Mouse (Mus musculus): ENCODE measurements around the gene H2-DMb1.
A peak's percentile ranks its signal among the peaks of the same experiment; 100 is the strongest.
"Not testable (repeated sequence)": the region's sequence is repeated elsewhere in the genome, so short reads cannot be mapped to it uniquely, and the experiment has no call there.

H2-DMb1 gene

GRCm38 (mm10) chr17:34143033-34143432 is 9.8 kb upstream of the H2-DMb1 start, which contains the start of gene H2-DMb2:
H2-DMb2 (plus strand) TSS chr17:34143307.
- DNase-seq (ENCODE audit: low spot score in 2 of 2) = no peak

DNA sequence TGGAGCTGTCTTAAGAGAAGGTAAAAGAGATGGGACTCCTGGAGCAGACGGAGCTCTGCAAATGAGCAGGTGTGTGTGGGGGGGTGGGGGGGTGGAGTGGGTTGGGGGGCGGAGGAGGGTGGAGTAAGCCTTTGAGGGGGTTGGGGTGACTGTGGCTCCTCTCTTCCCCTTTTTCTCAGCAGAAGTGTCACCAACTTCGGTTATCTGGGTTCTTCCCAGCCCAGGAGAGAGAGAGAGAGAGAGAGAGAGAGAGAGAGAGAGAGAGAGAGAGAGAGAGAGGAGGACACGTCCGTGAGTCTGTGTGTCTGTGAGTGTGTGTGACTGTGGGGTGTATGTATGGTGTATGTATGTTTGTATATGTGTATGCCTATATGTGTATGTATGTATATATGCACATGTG is 9.4 kb upstream of the H2-DMb1 start:
- no peak for DNase-seq (ENCODE audit: low spot score in 2 of 2)

DNA sequence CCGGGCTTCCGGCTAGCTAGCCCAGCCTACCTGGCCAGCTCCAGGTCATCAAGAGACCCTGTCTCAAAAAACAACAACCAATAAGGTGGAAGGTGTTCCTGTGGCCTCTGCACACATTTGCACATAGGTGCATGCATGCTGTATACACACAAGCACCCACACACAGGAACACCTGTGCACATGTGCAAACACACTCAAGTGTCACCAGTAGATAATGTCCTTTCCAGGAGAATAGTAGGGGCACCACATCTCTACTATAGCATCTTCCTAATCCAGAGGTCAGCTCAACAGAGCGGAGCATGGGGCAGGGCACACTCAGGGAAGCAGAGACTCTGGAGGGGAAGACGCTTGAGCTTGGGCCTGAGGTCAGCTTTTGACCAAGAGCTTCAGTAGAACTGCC is 8.7 kb upstream of the H2-DMb1 start:
- DNase-seq (ENCODE audit: low spot score in 2 of 2) = not testable (repeated sequence)

DNA sequence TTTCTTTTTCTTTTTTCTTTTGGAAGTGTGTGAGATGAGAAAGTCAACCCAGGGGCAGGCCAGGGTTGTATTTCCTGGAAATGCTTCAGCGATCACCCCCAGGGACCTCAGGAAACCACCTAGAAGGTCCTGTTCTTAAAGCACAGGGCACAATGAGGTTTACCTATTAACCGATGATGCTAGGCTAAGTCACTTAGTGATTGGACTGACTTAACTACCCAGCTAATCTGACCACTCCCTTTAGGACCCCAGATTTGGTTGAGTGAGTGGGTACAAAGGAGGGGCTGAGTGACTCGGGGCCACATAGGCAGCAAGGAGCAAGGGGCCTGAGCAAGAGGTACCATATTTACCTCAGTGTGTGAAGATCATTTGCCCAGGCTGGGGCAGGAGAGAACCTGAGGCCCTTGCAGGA is 7.9 kb upstream of the H2-DMb1 start:
- DNase-seq (ENCODE audit: low spot score in 2 of 2) = no peak

DNA sequence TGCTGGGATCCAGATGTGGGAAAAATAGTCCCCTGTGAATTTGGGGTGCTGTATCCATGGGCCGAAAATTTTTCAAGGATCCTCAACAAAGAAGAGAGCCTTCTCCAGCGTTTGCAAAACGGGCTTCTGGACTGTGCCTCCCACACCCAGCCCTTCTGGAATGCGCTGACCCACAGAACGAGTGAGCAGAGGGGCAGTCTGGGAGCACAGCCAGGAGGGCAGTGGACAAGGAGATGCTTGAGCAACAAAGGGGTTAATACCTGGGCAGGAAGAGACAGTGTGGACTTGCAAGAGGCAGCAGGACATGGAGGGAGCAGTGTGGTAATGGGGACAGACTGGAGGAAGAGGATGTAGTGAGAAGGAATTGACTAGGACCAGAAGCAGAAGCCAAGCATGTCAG is 2.7 kb downstream of the H2-DMb1 start:
- no peak for DNase-seq (ENCODE audit: low spot score in 2 of 2)

DNA sequence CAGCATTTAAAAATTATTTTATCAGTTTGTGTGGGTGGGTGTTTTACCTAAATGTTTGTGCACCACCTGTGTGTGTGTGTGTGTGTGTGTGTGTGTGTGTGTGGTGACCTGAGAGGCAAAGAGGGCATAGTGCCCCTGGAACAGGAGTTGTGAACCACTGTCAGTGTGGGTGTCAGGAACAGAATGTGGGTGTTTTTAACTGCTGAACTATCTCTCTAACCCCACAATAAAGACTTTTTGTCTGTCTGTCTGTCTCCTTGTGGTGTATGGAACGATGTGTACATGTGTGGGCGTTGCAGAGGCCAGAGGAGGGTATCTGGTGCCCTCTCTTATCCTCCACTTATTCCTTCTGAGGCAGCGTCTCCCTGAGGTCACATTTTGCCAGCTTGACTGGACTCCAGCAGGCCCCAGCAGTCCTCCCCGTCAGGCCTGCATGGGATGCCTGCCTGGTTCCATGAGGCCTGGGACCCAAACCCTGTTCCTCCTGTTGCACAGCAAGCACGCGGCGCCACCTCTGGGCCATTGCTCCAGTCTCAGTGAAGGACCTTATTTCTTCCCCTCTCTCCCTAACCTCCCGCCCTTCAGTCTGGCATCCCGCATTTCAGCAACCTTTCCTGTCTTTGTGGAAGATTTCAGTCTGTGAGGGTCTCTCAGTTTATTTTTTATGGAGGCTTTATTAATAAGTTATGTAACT is 11.5 kb downstream of the H2-DMb1 start:
- peak in 1 of 2 experiments; percentile 12 for DNase-seq (ENCODE audit: low spot score in 2 of 2)

DNA sequence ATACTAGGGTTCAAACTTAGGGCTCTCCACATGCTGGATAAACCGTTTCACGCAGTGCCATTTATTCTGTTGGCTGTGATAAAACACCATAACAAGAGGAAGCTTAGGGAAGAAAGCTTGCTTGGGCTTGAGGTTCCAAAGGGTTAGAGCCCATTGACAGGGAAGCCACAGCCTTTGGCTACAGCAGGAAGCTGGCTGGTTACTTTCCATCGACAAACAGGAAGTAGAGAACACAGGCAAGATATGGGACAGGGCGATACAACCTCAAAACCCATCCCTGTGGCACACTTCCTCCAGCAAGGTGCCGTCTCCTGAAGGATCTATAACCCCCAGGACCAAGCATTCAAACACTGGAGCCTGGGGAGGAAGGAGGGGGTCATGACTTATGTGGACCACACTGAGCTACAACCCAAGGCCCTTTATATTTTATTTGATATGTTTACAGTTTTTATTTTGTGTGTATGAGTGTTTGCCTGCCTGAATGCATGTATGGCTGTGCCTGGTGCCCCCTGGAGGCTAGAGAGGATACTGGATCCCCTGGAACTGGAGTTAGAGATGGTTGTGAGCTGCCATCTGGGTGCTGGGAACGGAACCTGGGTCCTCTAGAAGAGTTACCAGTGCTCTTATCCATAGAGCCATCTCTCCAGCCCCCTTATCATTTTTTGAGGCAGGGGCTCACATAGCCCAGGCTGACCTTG is 12.3 kb downstream of the H2-DMb1 start:
- no peak for DNase-seq (ENCODE audit: low spot score in 2 of 2)

DNA sequence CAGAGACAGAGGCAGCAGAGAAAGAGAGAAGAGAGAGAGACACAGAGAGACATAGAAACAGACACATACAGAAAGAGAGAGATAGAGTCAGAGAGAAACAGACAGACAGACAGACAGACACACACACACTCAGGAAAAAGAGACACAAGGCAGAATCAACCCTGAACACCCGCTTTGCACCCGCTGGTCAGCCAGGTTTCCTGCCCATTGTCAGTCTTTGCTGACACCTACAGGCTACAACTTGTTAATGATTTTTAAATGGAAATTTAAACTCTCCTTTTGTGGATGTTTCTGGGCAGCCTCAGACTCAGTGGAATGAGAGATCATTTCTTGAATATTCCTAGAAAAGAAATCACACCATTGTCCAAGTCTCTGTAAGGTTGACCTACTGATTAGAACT is 16.4 kb downstream of the H2-DMb1 start:
- peak in 1 of 2 experiments; percentile 28 for DNase-seq (ENCODE audit: low spot score in 2 of 2)

GRCm38 (mm10) chr17:34170487-34170876 is 17.6 kb downstream of the H2-DMb1 start:
- no peak for DNase-seq (ENCODE audit: low spot score in 2 of 2)

DNA sequence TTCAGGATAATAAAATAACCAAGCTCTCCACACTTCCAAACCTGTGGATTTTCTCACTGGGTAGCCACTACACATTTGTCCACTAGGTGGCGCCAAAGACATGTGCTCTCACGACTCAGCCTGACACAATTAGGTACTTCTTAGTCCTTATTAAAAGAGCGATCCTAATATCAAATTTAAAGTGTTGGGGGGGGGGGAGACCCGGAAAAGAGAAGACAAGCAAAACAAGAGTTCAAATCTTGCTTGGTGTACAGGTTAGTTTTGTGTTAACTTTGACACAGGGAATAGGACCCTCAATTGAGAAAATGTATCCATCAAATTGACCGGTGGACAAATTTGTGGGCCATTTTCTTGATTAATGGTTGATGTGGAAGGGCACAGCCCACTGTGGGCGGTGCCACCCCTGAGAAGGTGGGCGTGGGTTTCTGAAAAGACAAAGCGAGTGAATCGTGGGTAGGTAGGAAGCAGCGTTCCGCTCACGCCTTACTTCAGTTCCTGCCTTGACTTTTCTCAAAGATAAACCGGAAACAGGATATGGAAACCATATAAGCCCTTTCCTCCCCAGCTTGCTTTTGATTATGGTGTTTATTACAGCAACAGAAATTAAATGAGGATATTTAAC is 18.1 kb downstream of the H2-DMb1 start:
- DNase-seq (ENCODE audit: low spot score in 2 of 2) = peak; percentile 74 to 77

DNA sequence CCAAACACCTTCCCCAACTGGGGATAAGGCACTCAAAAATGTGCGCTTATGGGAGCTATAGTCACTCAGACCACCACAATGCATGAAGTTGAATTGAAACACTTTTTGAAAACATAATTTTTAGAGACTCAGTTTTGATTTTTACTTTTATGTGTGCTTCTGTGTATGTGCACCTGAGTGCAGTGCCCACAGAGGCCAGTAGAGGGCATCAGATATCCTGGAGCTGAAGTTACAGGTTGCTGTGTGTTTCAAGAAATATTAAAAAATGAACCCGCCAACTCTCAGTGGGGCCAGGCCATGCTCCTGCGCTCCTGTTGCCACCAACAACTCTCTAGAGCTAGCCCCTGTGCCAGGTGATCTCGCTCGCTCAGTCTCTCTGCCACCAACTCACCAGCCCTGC is 19.7 kb downstream of the H2-DMb1 start:
- DNase-seq (ENCODE audit: low spot score in 2 of 2) = no peak

DNA sequence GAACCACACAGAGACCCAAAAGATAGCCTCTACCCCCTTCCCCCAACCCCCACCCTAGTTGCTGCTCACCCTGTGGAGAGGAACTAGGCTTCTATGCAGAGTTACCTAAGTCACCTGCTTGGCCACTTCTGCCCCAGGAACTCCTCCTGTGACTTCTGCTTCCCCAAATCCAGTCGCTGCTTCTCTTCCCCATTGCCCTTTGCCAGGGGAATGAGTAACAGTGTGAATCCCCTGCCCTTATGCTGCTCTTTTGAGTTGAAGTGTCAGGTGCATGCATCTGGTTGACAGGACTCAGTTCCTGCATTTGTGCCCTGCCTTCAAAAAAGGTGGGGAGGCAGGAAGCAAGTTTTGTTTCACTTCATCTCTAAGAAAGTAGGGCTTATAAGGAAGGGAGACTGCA is 21.2 kb downstream of the H2-DMb1 start:
- DNase-seq (ENCODE audit: low spot score in 2 of 2) = no peak

GRCm38 (mm10) chr17:34177179-34177578 is 24.3 kb downstream of the H2-DMb1 start:
- DNase-seq (ENCODE audit: low spot score in 2 of 2) = no peak

DNA sequence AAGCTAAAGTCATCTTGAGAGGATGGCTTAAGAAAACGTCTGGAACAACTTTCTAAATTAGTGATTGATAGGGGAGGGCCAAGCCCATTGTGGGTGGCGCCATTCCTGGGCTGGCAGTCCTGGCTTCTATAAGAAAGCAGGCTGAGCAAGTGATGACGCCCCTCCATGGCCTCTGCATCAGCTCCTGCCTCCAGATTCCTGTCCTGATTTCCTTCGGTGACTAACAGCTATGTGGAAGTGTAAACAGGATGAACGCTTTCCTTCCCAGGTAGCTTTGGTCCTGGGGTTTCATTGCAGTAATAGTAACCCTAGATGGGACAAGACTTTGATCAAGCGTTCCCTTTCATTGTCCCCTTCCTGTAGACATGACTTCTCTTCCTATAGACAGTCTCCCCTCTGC is 26.1 kb downstream of the H2-DMb1 start:
- DNase-seq (ENCODE audit: low spot score in 2 of 2) = no peak

GRCm38 (mm10) chr17:34179913-34180859 is 27.3 kb downstream of the H2-DMb1 start:
- no peak for DNase-seq (ENCODE audit: low spot score in 2 of 2)

- no peak for DNase-seq (ENCODE audit: low spot score in 2 of 2)
Measured at GRCm38 (mm10) chr17:34183564-34184219, 30.8 kb downstream of the H2-DMb1 start.

- DNase-seq (ENCODE audit: low spot score in 2 of 2) = no peak
Measured at GRCm38 (mm10) chr17:34185526-34185925, 32.7 kb downstream of the H2-DMb1 start.

DNA sequence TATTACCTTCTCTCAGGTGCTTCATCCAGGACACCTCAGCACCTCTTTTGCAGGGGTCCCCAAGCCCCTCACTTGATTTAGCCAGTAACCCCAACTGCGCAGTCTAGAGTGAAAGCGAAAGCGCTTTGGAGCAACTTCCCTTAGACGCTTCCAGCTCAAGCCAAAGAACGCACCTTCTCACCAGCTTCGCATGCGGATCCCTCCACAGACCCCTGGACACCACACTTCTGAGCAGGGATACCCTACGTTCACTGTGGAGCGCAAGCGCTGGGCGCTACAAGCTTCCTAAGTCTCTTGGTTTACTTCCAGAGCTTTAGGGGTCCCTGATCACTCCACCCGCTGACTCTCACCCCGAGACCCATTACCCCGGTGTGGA is 34.0 kb downstream of the H2-DMb1 start:
- no peak for DNase-seq (ENCODE audit: low spot score in 2 of 2)

DNA sequence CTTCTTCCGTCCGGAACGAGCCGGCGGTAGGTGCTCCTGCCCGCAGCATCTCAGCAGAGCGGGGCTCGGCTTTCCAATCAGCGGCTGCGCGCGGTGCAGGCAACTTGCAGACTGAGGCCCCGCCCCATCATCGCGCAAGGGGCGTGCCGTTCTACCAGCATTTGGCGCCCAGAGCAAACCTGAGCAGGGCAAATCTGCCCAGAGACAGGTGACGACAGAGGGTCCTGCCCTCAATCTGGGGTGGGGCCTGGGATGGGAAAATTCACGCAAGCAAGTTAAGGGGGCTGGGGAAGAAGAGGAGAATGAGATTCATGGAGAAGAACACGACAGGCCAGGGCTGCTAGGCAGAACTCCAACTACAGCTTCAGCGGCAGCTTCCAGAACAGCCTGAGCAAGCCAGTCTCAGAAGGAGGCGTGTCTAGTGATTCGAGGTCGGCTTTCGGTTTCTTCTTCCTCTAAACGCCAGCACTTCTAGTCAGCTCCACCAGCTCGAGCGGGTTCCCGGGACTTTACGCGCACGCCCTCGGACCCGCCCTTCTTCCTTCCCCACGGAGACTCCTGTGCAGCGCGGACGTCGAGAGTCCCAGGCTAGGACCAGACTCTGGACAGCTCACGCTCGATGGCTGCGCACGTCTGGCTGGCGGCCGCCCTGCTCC is 34.5 kb downstream of the H2-DMb1 start, which contains the start of the genes Tap1 and Psmb9:
Gene Tap1 (plus strand): TSS at position 293 of the 656 bp plus-strand sequence.
Gene Psmb9 (minus strand): TSS at position 504 of the 656 bp plus-strand sequence.
- DNase-seq (ENCODE audit: low spot score in 2 of 2) = peak; percentile 98 to 99

DNA sequence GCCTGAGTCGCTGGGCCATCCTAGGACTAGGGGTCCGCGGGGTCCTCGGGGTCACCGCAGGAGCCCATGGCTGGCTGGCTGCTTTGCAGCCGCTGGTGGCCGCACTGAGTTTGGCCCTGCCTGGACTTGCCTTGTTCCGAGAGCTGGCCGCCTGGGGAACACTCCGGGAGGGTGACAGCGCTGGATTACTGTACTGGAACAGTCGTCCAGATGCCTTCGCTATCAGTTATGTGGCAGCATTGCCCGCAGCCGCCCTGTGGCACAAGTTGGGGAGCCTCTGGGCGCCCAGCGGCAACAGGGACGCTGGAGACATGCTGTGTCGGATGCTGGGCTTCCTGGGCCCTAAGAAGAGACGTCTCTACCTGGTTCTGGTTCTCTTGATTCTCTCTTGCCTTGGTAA is 35.1 kb downstream of the H2-DMb1 start:
- peak; percentile 38 to 45 for DNase-seq (ENCODE audit: low spot score in 2 of 2)

DNA sequence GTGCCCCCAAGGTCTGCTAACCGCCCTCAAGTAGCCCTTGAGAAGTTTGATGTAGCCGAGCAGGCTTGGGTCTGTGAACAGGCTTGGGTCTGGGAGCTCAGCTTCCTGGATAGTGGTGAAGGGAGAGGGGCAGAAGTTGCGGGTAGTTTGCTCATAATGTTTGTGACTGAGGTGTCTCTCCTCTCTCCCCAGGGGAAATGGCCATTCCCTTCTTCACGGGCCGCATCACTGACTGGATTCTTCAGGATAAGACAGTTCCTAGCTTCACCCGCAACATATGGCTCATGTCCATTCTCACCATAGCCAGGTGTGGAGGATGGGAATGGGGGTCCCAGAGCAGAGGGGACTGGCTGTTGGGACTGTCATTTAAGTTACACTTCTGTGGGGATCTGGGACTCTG is 36.1 kb downstream of the H2-DMb1 start:
- DNase-seq (ENCODE audit: low spot score in 2 of 2) = no peak
